Mouse (Mus musculus) E14TG2a.4 (cell line): Measurements from ENCODE around the gene Rbfox1.

Source experiments
- CTCF ChIP-seq: conservative IDR thresholded peaks from 2 replicates; pipeline ENCODE4 v1.5.1; 2014; ENCODE audit warnings: low read length
- NANOG ChIP-seq: IDR thresholded peaks from 2 replicates; pipeline ENCODE4 v1.6.1; 2014; ENCODE audit warnings: borderline replicate concordance, low read length, mixed read lengths
- POU5F1 ChIP-seq: IDR thresholded peaks from 2 replicates; pipeline ENCODE4 v1.6.1; 2014; ENCODE audit warnings: low read length, borderline replicate concordance

GRCm38 (mm10) chr16:6084701-6085365 lies 199.7 kb downstream of the Rbfox1 start:
- no peak for TF ChIP-seq CTCF
- no peak for TF ChIP-seq NANOG
- no peak for TF ChIP-seq POU5F1
